Mouse (Mus musculus): ENCODE results near the gene Slit1.

Gene Slit1

GRCm38 (mm10) chr19:41743396-41743795 lies at the start of gene Slit1:
Gene Slit1 (minus strand): TSS chr19:41743665.
- DNase-seq (ENCODE audit: low spot score) = peak; percentile 70

GRCm38 (mm10) chr19:41792934-41793486 lies 49.5 kb upstream of the Slit1 start:
- DNase-seq (ENCODE audit: low spot score) = no peak

GRCm38 (mm10) chr19:41791384-41791783 lies 47.9 kb upstream of the Slit1 start:
- DNase-seq (ENCODE audit: low spot score) = no peak

GRCm38 (mm10) chr19:41789110-41789961 lies 45.9 kb upstream of the Slit1 start:
- no peak for DNase-seq (ENCODE audit: low spot score)

- DNase-seq (ENCODE audit: low spot score) = no peak
Observed at GRCm38 (mm10) chr19:41786896-41787295, 43.4 kb upstream of the Slit1 start.

- no peak for DNase-seq (ENCODE audit: low spot score)
Observed at GRCm38 (mm10) chr19:41777514-41777913, 34.0 kb upstream of the Slit1 start.

GRCm38 (mm10) chr19:41768711-41769110 lies 25.2 kb upstream of the Slit1 start:
- DNase-seq (ENCODE audit: low spot score) = no peak

GRCm38 (mm10) chr19:41766628-41767027 lies 23.2 kb upstream of the Slit1 start:
- no peak for DNase-seq (ENCODE audit: low spot score)

- DNase-seq (ENCODE audit: low spot score) = peak; percentile 95
Observed at GRCm38 (mm10) chr19:41763870-41764660, 20.6 kb upstream of the Slit1 start.

- no peak for DNase-seq (ENCODE audit: low spot score)
Observed at GRCm38 (mm10) chr19:41761529-41761928, 18.1 kb upstream of the Slit1 start.

GRCm38 (mm10) chr19:41759765-41760164 lies 16.3 kb upstream of the Slit1 start:
- no peak for DNase-seq (ENCODE audit: low spot score)

GRCm38 (mm10) chr19:41759270-41759669 lies 15.8 kb upstream of the Slit1 start:
- no peak for DNase-seq (ENCODE audit: low spot score)

GRCm38 (mm10) chr19:41754760-41755159 lies 11.3 kb upstream of the Slit1 start:
- no peak for DNase-seq (ENCODE audit: low spot score)

GRCm38 (mm10) chr19:41751906-41752305 lies 8.4 kb upstream of the Slit1 start:
- DNase-seq (ENCODE audit: low spot score) = no peak

- no peak for DNase-seq (ENCODE audit: low spot score)
Observed at GRCm38 (mm10) chr19:41747436-41747835, 4.0 kb upstream of the Slit1 start.

- peak; percentile 67 for DNase-seq (ENCODE audit: low spot score)
Observed at GRCm38 (mm10) chr19:41745941-41746557, 2.6 kb upstream of the Slit1 start.

GRCm38 (mm10) chr19:41738896-41739295 lies 4.6 kb downstream of the Slit1 start:
- DNase-seq (ENCODE audit: low spot score) = no peak

- no peak for DNase-seq (ENCODE audit: low spot score)
Observed at GRCm38 (mm10) chr19:41738429-41738805, 5.0 kb downstream of the Slit1 start.

GRCm38 (mm10) chr19:41737657-41738428 lies 5.6 kb downstream of the Slit1 start:
- DNase-seq (ENCODE audit: low spot score) = peak; percentile 75

GRCm38 (mm10) chr19:41734685-41735084 lies 8.8 kb downstream of the Slit1 start:
- DNase-seq (ENCODE audit: low spot score) = peak; percentile 74

GRCm38 (mm10) chr19:41725491-41725890 lies 18.0 kb downstream of the Slit1 start:
- no peak for DNase-seq (ENCODE audit: low spot score)

Data from layer of hippocampus, adult 11-12 months (tissue).